Mouse (Mus musculus) olfactory bulb, adult 2 months (tissue): ENCODE measurements around the gene Nanos2.

Source experiments
- CTCF ChIP-seq: fragments of 200-500 bp; IDR thresholded peaks from 2 replicates; pipeline ENCODE4 v1.5.1; 2012; ENCODE audit warnings: low read depth, mild to moderate bottlenecking, low read length, moderate library complexity; ENCODE audit not compliant: insufficient read depth
- POLR2A ChIP-seq: fragments of 200-500 bp; IDR thresholded peaks from 2 replicates; pipeline ENCODE4 v1.6.1; 2012; ENCODE audit warnings: mild to moderate bottlenecking, low read depth, low read length, moderate library complexity; ENCODE audit not compliant: insufficient read depth

DNA sequence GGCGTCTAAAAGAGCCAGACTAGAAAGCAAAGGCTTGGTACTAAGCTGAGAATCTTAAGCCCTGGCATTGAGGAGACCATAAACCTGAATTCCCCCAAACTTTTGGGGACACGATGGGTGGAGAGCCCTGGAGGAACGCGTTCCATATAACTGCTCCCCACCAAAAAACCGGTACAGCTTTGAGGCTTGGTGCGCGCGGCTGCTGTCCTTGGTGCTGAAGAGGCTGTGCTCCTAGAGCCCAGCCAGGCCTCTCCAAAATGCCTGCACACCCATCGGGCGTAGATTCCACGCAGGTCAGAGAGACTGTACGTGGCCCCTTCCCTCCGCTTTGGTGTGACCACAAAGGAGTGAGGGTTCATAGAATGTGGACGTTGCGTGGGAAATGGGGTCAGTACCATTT lies 35.8 kb upstream of the Nanos2 start:
- no peak for TF ChIP-seq CTCF
- no peak for TF ChIP-seq POLR2A
